In the genomic region with DNA sequence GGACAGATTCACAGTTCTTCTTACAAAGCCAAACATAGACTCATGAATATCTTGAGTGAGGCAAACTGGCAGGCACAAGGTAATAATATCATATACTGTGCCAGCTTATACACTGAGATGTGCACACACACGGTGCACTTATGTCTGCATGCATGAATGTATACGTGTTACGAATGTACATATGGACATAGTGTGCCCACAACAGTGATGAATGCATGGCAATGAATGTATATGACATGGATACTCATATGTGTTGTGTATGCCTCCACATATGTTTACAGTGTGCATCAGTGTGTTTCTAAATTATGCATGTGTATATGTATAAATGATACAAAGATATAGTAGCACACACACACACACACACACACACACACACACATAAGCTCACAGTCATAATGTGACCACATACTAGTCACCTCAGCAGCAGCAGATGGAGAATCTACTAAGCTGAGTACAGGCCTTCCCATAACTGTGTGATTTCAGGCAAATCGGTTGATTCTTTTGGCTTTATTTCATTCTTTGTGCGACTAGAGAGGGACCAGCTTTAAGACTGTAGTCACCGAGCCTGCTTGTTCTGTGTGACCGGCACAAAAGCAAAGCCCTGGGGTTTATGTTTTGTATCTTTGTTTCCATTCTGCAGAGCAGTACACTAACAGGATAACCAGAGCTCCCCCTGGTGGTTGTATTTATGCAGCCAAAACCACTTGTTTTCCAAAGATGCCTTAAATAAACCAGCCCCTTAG, we compare ENCODE assay signal across 8 mouse cellular contexts.
DNase-seq lines count a peak whose midpoint lies in the region; ATAC-seq lines count a peak whose summit lies in the region.

No protein-coding gene starts in this region.

- 45% methylated on average over 7 of the region's 7 CpGs for WGBS in hindbrain, embryonic 10.5 days
- 44% methylated on average over 7 of the region's 7 CpGs for WGBS in lung, embryonic 15.5 days

- no peaks in the 10 kb centered on the region for H3K9me3 ChIP-seq in hindbrain, embryonic 10.5 days
- H3K9me3 ChIP-seq in lung, embryonic 15.5 days = no peaks in the 10 kb centered on the region

- ATAC-seq in lung, embryonic 15.5 days (ENCODE audit: borderline replicate concordance, extremely low read depth, low FRiP score, low TSS enrichment) = peak; percentile 74
- ATAC-seq in erythroblast, adult 5-6 weeks (replicated peaks; ENCODE audit: low FRiP score, poor library complexity, severe bottlenecking) = no peak

- H3K4me1 ChIP-seq in hindbrain, embryonic 10.5 days (replicated peaks) = no peaks in the 10 kb centered on the region
- H3K4me1 ChIP-seq in lung, embryonic 15.5 days = 0 out of 2 replicates have a peak, but pooled peaks cover 8% of the 10 kb centered on the region

- H3K27ac ChIP-seq in hindbrain, embryonic 10.5 days = peak overlapping the region; percentile 66
- no peak overlapping the region for H3K27ac ChIP-seq in lung, embryonic 15.5 days

- H3K4me3 ChIP-seq in hindbrain, embryonic 10.5 days = no peak overlapping the region
- no peak overlapping the region for H3K4me3 ChIP-seq in lung, embryonic 15.5 days

- peak; percentile 1 for DNase-seq in T-cell, adult 2 months (ENCODE audit: low spot score)
- peak; percentile 54 to 69 for DNase-seq in cerebellum, adult 18-20 months
- peak; percentile 24 to 62 for DNase-seq in frontal cortex, postnatal 10 days (ENCODE audit: low spot score in 2 of 2)
- DNase-seq in hindbrain, embryonic 10.5 days (ENCODE audit: low spot score) = peak; percentile 69
- peak; percentile 51 to 73 for DNase-seq in layer of hippocampus, adult 8-10 months (ENCODE audit: low spot score in 2 of 2)
- DNase-seq in retina, postnatal 7 days (ENCODE audit: low read depth, low spot score) = peak; percentile 64

- H3K27me3 ChIP-seq in hindbrain, embryonic 10.5 days (ENCODE audit: insufficient read depth, poor library complexity, severe bottlenecking) = peaks cover 18% of the 10 kb centered on the region
- H3K27me3 ChIP-seq in lung, embryonic 15.5 days = no peaks in the 10 kb centered on the region; the same call in 1 of the 2 replicates

- no peak overlapping the region for H3K9ac ChIP-seq in lung, embryonic 15.5 days

- no peak overlapping the region for H3K4me2 ChIP-seq in lung, embryonic 15.5 days

- H3K36me3 ChIP-seq in hindbrain, embryonic 10.5 days = no peaks in the 10 kb centered on the region
- no peaks in the 10 kb centered on the region for H3K36me3 ChIP-seq in lung, embryonic 15.5 days

Comparison
In these comparisons a context has a peak if more than half of its experiments do, and no peak if none do; other contexts are left out.
1. DNase-seq: peak in every context shown above with its lines; median percentile 69 in hindbrain, embryonic 10.5 days; 64 in retina, postnatal 7 days; 62 in layer of hippocampus, adult 8-10 months; 62 in cerebellum, adult 18-20 months; 43 in frontal cortex, postnatal 10 days; 1 in T-cell, adult 2 months.